Mouse (Mus musculus): ENCODE measurements at regions not wholly inside any gene's neighbourhood (a gene's known extent, or its start where the extent isn't known, plus 50 kb on each side); places are given as distances from the start of the nearest gene placed in this dataset.

- H3K27ac ChIP-seq, result no peak overlapping the region
- H3K9me3 ChIP-seq, result no peaks in the 10 kb centered on the region
- no peaks in the 10 kb centered on the region for H3K36me3 ChIP-seq
- 81% methylated on average over 10 of the region's 10 CpGs for WGBS
- no peak for DNase-seq (ENCODE audit: low spot score)
- no peaks in the 10 kb centered on the region for H3K27me3 ChIP-seq (ENCODE audit: insufficient read depth, poor library complexity, severe bottlenecking)
- H3K4me1 ChIP-seq, result peaks cover under 1% of the 10 kb centered on the region; the same call in 1 of the 2 replicates
- no peak overlapping the region for H3K4me3 ChIP-seq
These were observed 439.7 kb upstream of the Atp11b start for GRCm38 (mm10) chr3:35314177-35314576.

- Histone ChIP-seq H3K27me3 (ENCODE audit: insufficient read depth, poor library complexity, severe bottlenecking) (no peaks in the 10 kb centered on the region), H3K9me3 (no peaks in the 10 kb centered on the region)
- WGBS, result 89% methylated on average over 6 of the region's 6 CpGs
These were observed 438.7 kb upstream of the Atp11b start for GRCm38 (mm10) chr3:35315162-35315561.

GRCm38 (mm10) chr3:35318348-35318747 lies 435.6 kb upstream of the Atp11b start:
- Histone ChIP-seq H3K27me3 (ENCODE audit: insufficient read depth, poor library complexity, severe bottlenecking) (no peaks in the 10 kb centered on the region), H3K9me3 (no peaks in the 10 kb centered on the region), H3K4me3 (no peak overlapping the region), H3K36me3 (no peaks in the 10 kb centered on the region), H3K27ac (no peak overlapping the region), H3K4me1 (0 out of 2 replicates have a peak, but pooled peaks cover 6% of the 10 kb centered on the region)
- 77% methylated on average over 13 of the region's 13 CpGs for WGBS
- no peak for DNase-seq (ENCODE audit: low spot score)

More at GRCm38 (mm10) chr3:35315162-35315561, 438.7 kb upstream of the Atp11b start:
- no peak overlapping the region for H3K27ac ChIP-seq
- no peaks in the 10 kb centered on the region for H3K4me1 ChIP-seq
- H3K36me3 ChIP-seq, result no peaks in the 10 kb centered on the region
- no peak overlapping the region for H3K4me3 ChIP-seq
- DNase-seq (ENCODE audit: low spot score), result no peak

- Histone ChIP-seq H3K4me1 (0 out of 2 replicates have a peak, but pooled peaks cover 6% of the 10 kb centered on the region), H3K4me3 (no peak overlapping the region), H3K9me3 (no peaks in the 10 kb centered on the region), H3K27me3 (ENCODE audit: insufficient read depth, poor library complexity, severe bottlenecking) (no peaks in the 10 kb centered on the region), H3K36me3 (no peaks in the 10 kb centered on the region), H3K27ac (no peak overlapping the region)
- DNase-seq (ENCODE audit: low spot score), result no peak
- whole genome bisulfite sequencing, result 35% methylated on average over 7 of the region's 7 CpGs
These were observed 433.0 kb upstream of the Atp11b start for GRCm38 (mm10) chr3:35320844-35321393.

- Histone ChIP-seq H3K9me3 (no peaks in the 10 kb centered on the region), H3K27me3 (ENCODE audit: insufficient read depth, poor library complexity, severe bottlenecking) (no peaks in the 10 kb centered on the region), H3K27ac (no peak overlapping the region), H3K4me3 (no peak overlapping the region), H3K4me1 (0 out of 2 replicates have a peak, but pooled peaks cover 6% of the 10 kb centered on the region), H3K36me3 (no peaks in the 10 kb centered on the region)
- DNase-seq (ENCODE audit: low spot score), result no peak
- WGBS, result 68% methylated on average over 2 of the region's 2 CpGs
These were observed 431.9 kb upstream of the Atp11b start for GRCm38 (mm10) chr3:35321991-35322390.

- H3K27me3 ChIP-seq (ENCODE audit: insufficient read depth, poor library complexity, severe bottlenecking), result no peaks in the 10 kb centered on the region
These were observed 431.0 kb upstream of the Atp11b start for GRCm38 (mm10) chr3:35322899-35323298.

GRCm38 (mm10) chr3:35323450-35324077 lies 430.3 kb upstream of the Atp11b start:
- Histone ChIP-seq H3K36me3 (no peaks in the 10 kb centered on the region), H3K4me3 (no peak overlapping the region), H3K4me1 (0 out of 2 replicates have a peak, but pooled peaks cover 6% of the 10 kb centered on the region), H3K27me3 (ENCODE audit: insufficient read depth, poor library complexity, severe bottlenecking) (no peaks in the 10 kb centered on the region), H3K9me3 (no peaks in the 10 kb centered on the region), H3K27ac (no peak overlapping the region)
- WGBS, result 68% methylated on average over 11 of the region's 11 CpGs
- no peak for DNase-seq (ENCODE audit: low spot score)

More at GRCm38 (mm10) chr3:35322899-35323298, 431.0 kb upstream of the Atp11b start:
- H3K4me3 ChIP-seq, result no peak overlapping the region
- WGBS, result 87% methylated on average over 4 of the region's 4 CpGs
- DNase-seq (ENCODE audit: low spot score), result no peak
- H3K9me3 ChIP-seq, result no peaks in the 10 kb centered on the region
- 0 out of 2 replicates have a peak, but pooled peaks cover 6% of the 10 kb centered on the region for H3K4me1 ChIP-seq
- no peak overlapping the region for H3K27ac ChIP-seq
- H3K36me3 ChIP-seq, result no peaks in the 10 kb centered on the region

- no peak for DNase-seq (ENCODE audit: low spot score)
- Histone ChIP-seq H3K4me1 (0 out of 2 replicates have a peak, but pooled peaks cover 6% of the 10 kb centered on the region), H3K9me3 (no peaks in the 10 kb centered on the region), H3K4me3 (no peak overlapping the region), H3K27me3 (ENCODE audit: insufficient read depth, poor library complexity, severe bottlenecking) (no peaks in the 10 kb centered on the region), H3K36me3 (no peaks in the 10 kb centered on the region), H3K27ac (no peak overlapping the region)
- WGBS, result 62% methylated on average over 11 of the region's 11 CpGs
These were observed 429.7 kb upstream of the Atp11b start for GRCm38 (mm10) chr3:35324186-35324585.

GRCm38 (mm10) chr3:35332534-35333272 lies 421.2 kb upstream of the Atp11b start:
- peak; percentile 42 for DNase-seq (ENCODE audit: low spot score)
- H3K36me3 ChIP-seq, result no peaks in the 10 kb centered on the region
- peak overlapping the region; percentile 29 for H3K4me3 ChIP-seq
- H3K9me3 ChIP-seq, result no peaks in the 10 kb centered on the region
- H3K27ac ChIP-seq, result no peak overlapping the region
- WGBS, result 16% methylated on average over 18 of the region's 18 CpGs
- H3K4me1 ChIP-seq, result peaks cover 5% of the 10 kb centered on the region; the same call in 1 of the 2 replicates
- H3K27me3 ChIP-seq (ENCODE audit: insufficient read depth, poor library complexity, severe bottlenecking), result no peaks in the 10 kb centered on the region

- DNase-seq (ENCODE audit: low spot score), result no peak
- WGBS, result 51% methylated on average over 2 of the region's 2 CpGs
- H3K4me3 ChIP-seq, result no peak overlapping the region
- no peak overlapping the region for H3K27ac ChIP-seq
- H3K36me3 ChIP-seq, result no peaks in the 10 kb centered on the region
- no peaks in the 10 kb centered on the region for H3K9me3 ChIP-seq
- H3K4me1 ChIP-seq, result peaks cover 5% of the 10 kb centered on the region; the same call in 1 of the 2 replicates
- no peaks in the 10 kb centered on the region for H3K27me3 ChIP-seq (ENCODE audit: insufficient read depth, poor library complexity, severe bottlenecking)
These were observed 419.9 kb upstream of the Atp11b start for GRCm38 (mm10) chr3:35334017-35334416.

GRCm38 (mm10) chr3:35334546-35334945 lies 419.4 kb upstream of the Atp11b start:
- H3K36me3 ChIP-seq, result no peaks in the 10 kb centered on the region
- no peaks in the 10 kb centered on the region for H3K9me3 ChIP-seq
- 22% methylated on average over 3 of the region's 3 CpGs for WGBS
- no peak overlapping the region for H3K27ac ChIP-seq
- DNase-seq (ENCODE audit: low spot score), result peak; percentile 70
- H3K4me3 ChIP-seq, result no peak overlapping the region
- no peaks in the 10 kb centered on the region for H3K27me3 ChIP-seq (ENCODE audit: insufficient read depth, poor library complexity, severe bottlenecking)
- H3K4me1 ChIP-seq, result peaks cover 5% of the 10 kb centered on the region; the same call in 1 of the 2 replicates

GRCm38 (mm10) chr3:35335837-35336236 lies 418.1 kb upstream of the Atp11b start:
- no peak for DNase-seq (ENCODE audit: low spot score)
- 60% methylated on average over 5 of the region's 5 CpGs for WGBS
- Histone ChIP-seq H3K9me3 (no peaks in the 10 kb centered on the region), H3K27me3 (ENCODE audit: insufficient read depth, poor library complexity, severe bottlenecking) (no peaks in the 10 kb centered on the region), H3K4me1 (peaks cover 5% of the 10 kb centered on the region; the same call in 1 of the 2 replicates), H3K27ac (no peak overlapping the region), H3K4me3 (no peak overlapping the region), H3K36me3 (no peaks in the 10 kb centered on the region)

GRCm38 (mm10) chr3:35340525-35340924 lies 413.4 kb upstream of the Atp11b start:
- DNase-seq (ENCODE audit: low spot score), result no peak
- 0 out of 2 replicates have a peak, but pooled peaks cover 7% of the 10 kb centered on the region for H3K27me3 ChIP-seq (ENCODE audit: insufficient read depth, poor library complexity, severe bottlenecking)
- WGBS, result 9% methylated on average over 10 of the region's 10 CpGs
- peak overlapping the region; percentile 66 for H3K4me3 ChIP-seq
- no peaks in the 10 kb centered on the region for H3K36me3 ChIP-seq
- no peaks in the 10 kb centered on the region for H3K9me3 ChIP-seq
- H3K27ac ChIP-seq, result peak overlapping the region; percentile 81
- H3K4me1 ChIP-seq, result 0 out of 2 replicates have a peak, but pooled peaks cover 4% of the 10 kb centered on the region

Measured in heart, embryonic 10.5 days (tissue).